Mouse (Mus musculus): Measurements from ENCODE around the gene Ap5z1.

Gene Ap5z1

DNA sequence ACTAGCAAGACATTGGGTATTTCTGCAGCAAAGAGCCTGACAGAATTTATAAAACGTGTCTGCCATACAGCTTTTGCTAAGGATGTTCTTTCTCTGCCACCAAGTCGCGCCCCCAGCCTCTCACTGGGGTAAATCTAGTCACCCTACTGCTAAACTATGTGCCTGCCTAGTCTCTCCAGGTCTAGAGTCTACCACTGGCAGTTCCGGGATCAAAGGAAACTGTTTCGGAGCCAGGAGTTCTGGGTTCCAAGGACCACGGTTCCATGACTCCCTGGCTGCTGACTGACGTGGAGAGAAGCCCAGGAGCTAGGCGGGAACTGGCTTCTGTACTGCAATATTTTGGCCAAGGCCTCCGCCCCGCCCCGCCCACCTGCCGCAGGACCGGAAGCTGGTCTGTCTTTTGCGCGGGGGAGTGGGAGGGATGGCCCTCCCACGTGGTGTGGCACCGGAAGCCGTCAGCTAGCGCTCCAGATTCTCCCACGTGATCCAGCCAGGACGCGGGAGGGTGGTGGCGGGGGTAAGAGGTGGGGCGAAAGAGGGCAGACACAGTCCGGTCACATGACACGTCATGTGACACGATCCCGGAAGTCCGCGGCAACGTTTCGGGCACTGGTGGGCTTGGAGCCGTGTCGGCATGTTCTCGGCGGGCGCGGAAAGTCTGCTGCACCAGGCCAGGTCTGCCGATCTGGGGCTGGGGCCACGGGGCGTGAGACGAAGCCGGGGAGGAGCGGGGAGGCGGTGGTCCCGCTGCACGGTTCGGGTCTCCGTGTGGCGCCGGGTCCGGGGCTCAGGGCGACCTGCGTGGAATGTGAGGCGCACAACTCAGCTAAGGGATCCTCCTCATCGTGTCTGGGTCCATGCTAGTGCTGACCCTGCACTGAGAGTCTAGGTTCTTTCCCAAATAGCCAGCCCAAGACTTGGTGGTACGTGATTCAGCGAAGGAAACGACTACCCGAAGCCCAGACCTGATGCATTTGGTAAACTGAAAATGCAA is at the start of gene Ap5z1:
Gene Ap5z1 (plus strand): TSS at position 484 of the 994 bp plus-strand sequence.
- peak; percentile 94 to 97 for DNase-seq

- no peak for DNase-seq
Observed at GRCm38 (mm10) chr5:142415401-142415800, 48.3 kb upstream of the Ap5z1 start.

GRCm38 (mm10) chr5:142416070-142416775 is 47.5 kb upstream of the Ap5z1 start:
- DNase-seq = no peak

GRCm38 (mm10) chr5:142417104-142417503 is 46.6 kb upstream of the Ap5z1 start:
- DNase-seq = peak; percentile 37 to 57

DNA sequence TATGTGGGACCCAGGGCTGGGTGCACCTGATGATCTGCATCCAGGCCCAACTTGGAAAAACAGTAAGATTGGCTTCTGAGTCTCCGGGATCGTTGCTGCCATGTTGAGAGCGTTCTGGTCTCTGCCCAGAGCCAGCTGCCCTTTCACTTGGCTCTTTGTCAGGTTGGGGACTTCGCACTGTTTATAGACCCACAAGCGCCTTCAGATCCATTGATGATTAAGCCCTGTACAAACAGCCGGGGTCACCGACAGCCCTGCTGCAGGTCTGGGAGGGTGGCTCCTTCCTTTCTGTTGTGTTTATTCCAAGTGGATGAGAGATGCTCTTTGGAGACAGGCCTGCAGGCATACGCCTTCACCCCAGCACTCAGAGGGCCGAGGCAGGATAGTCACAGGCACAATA is 45.9 kb upstream of the Ap5z1 start:
- DNase-seq = peak in 1 of 2 experiments; percentile 42

GRCm38 (mm10) chr5:142418419-142418818 is 45.3 kb upstream of the Ap5z1 start:
- no peak for DNase-seq

DNA sequence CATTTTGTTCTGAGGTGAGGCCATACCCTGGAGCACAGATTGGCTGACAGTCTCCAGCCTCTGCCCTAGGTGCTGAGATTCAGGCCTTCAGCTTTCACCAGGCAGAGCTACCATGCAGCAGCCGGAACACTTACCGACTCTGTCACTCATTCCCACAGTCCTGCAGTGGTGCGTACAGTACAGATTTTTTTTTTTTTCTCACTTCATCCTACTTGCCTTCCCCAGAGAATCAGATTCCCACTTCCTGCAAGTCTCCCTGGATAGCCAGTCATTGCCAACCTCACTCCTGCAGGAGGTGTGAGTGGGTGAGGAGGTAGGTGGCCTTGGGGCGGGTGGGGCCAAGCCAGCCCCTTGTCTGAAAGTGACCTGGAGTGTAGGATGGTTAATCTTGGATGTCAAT is 43.4 kb upstream of the Ap5z1 start:
- DNase-seq = no peak

GRCm38 (mm10) chr5:142420920-142421319 is 42.8 kb upstream of the Ap5z1 start:
- no peak for DNase-seq

- DNase-seq = no peak
Observed at GRCm38 (mm10) chr5:142421886-142422285, 41.9 kb upstream of the Ap5z1 start.

GRCm38 (mm10) chr5:142423141-142423540 is 40.6 kb upstream of the Ap5z1 start:
- no peak for DNase-seq

GRCm38 (mm10) chr5:142423701-142424100 is 40.0 kb upstream of the Ap5z1 start:
- no peak for DNase-seq

DNA sequence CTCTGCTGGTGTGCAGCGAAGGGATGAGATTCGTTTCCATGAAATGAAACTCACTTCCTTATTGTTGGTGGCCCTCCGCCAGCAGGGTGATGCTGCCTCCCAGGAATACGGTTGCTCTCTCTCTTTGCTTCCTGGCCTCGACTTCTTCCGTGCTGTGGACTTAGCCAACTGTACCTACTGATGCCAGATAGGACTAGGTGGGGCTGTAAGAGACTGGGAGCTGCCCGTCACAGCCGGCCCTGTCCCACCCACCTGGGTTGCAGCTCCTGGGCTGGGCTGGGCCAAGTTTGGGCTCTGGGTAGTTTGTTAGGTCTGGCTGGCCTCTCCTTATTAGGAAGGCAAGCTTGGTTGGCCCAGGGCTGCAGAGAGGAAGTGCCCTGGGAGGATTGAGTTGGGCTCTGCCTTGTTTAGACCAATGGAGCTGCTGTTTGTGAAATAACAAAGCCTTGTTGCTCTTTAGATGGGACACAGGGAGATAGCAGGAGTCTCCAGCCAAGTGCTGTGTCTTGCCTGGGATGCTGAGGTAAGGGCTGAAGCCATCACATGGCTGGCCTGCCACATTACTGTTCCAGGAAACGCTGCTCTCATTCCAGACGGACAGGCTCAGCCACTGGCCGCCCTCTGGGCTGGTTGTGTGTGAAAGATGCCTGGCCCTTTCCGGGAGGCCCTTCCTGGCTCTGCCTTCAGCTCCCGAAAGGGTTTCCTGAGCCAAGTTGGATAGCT is 39.0 kb upstream of the Ap5z1 start:
- peak; percentile 66 to 78 for DNase-seq

DNA sequence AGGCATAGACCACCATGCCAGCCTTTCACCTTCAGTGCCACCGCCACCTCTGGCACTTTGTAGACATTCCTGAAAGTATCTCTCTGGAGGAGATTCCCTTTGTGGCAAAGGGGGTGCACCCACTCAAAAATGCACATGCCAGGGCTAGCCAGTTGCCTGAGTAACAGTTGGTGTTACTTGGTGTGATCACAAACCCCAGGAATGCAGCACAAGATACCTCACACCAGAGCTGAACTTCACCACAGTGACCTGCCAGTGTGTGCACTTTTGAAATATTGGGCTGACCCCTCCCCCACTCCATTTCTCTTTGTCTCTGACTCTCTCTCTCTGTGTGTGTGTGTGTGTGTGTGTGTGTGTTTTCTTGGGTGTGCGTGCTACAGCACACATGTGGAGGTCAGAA is 37.3 kb upstream of the Ap5z1 start:
- no peak for DNase-seq

DNA sequence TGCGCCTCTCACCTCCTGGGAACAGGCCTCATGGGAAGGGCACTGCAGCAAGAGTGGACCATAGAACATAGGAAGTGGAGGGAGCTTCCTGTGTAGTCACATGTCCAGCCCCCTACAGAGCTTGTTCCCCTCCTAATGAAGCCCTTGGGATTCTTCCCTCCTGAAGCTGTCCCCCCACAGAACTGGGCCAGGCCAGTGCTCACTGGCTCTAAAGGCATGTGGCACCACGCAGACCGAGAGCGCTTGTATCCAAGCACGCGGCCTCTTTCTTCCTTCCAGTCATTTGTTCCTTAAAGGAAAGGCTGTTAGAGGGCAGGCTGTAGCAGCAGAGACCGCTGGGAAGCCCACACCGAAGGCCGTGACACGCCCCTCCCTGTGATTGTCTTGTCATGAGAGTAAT is 35.9 kb upstream of the Ap5z1 start:
- DNase-seq = peak; percentile 22 to 33

DNA sequence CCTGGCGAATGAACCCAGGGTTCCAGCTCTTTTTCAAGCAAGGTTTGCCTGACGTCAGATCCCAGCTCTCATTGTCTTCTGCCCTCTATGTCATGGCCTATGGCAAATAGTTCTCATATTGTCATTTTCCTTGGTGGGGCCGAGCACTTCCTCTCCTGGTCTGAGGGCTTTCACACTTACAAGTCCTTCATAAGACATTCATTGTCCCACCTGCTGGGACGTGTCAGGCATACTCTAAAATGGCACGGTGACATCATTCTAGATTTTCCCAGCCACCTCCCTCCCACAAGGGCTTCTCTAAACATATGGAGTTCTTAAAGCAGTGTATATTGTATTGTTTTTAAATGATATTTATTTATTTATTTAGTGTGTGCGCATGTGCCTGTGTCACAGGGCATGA is 35.1 kb upstream of the Ap5z1 start:
- no peak for DNase-seq

GRCm38 (mm10) chr5:142431029-142431428 is 32.7 kb upstream of the Ap5z1 start:
- DNase-seq = no peak

GRCm38 (mm10) chr5:142431811-142432434 is 31.8 kb upstream of the Ap5z1 start:
- peak in 1 of 2 experiments; percentile 18 for DNase-seq

GRCm38 (mm10) chr5:142432695-142433094 is 31.0 kb upstream of the Ap5z1 start:
- DNase-seq = no peak

DNA sequence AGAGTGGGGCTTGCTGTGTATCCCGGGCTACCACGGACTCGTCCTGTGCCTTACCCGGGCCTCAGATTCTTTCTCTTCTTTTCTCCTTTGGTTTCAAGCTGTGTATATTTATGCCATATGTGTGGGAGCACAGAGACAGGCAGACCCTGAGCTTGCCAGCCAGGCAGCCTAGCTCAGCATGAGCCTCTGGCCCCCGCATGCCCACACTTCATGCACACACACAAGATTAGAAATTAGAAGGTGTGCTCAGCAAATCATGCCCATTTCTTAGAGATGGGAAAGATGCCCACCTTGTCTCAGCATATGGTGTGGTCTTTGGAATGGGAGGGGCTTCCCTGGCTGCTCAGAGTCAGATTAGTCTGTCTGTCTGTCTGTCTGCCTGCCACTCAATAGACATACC is 29.7 kb upstream of the Ap5z1 start:
- DNase-seq = no peak

- DNase-seq = no peak
Observed at GRCm38 (mm10) chr5:142435736-142436135, 28.0 kb upstream of the Ap5z1 start.

GRCm38 (mm10) chr5:142438380-142438938 is 25.3 kb upstream of the Ap5z1 start:
- DNase-seq = no peak

DNA sequence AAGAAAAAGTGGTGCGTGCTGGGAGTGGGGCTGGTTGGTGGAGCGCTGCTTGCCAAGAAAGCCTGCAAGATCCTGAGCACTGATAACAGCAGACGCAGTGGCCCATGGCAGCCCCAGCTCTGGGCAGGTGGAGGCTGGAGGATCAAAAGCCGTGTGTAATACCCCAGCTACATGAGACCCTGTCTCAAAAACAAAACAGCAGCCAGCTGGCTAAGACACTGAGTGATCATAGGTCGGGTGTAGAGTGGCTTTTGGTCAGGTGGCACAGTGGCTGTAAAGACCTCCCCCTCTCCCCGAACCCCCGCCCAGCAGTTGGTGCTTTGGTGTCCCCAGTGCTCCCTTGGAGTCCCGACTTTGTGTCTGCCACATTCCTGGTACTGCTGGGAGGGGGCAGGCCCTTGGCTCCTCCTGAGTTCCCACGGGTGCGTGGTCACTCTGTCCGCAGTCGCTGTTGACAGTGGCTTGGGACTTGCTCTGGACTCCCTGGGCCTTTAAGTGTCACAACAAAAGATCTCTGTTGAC is 23.8 kb upstream of the Ap5z1 start:
- no peak for DNase-seq
